Mouse (Mus musculus): ENCODE data around the gene Krtap24-1. TPM values are rescaled to one million over a fixed set of nuclear protein-coding genes. Genes with fewer than 3 reads are reported as not detected.
A peak's percentile ranks its signal among the peaks of the same experiment; 100 is the strongest.

Krtap24-1 gene
- not detected for total RNA-seq (2021)

- no peak for DNase-seq
- intact Hi-C loops (cut with DNase I): no loop called here
Measured at GRCm38 (mm10) chr16:88611922-88612321, at the start of gene Krtap24-1. Gene Krtap24-1 (minus strand): TSS chr16:88612279.

GRCm38 (mm10) chr16:88657426-88657825 lies 45.3 kb upstream of the Krtap24-1 start:
- intact Hi-C loops (cut with DNase I): no loop called here

GRCm38 (mm10) chr16:88651952-88652351 lies 39.9 kb upstream of the Krtap24-1 start:
- no peak for DNase-seq
- intact Hi-C loops (cut with DNase I): no loop called here

More at GRCm38 (mm10) chr16:88657426-88657825, 45.3 kb upstream of the Krtap24-1 start:
- peak; percentile 46 for DNase-seq

GRCm38 (mm10) chr16:88651082-88651481 lies 39.0 kb upstream of the Krtap24-1 start:
- intact Hi-C loops (cut with DNase I): no loop called here
- no peak for DNase-seq

GRCm38 (mm10) chr16:88647358-88647846 lies 35.3 kb upstream of the Krtap24-1 start, which contains the start of gene Krtap26-1:
Gene Krtap26-1 (minus strand): TSS chr16:88647796.
- no peak for DNase-seq
- intact Hi-C loops (cut with DNase I): no loop called here

GRCm38 (mm10) chr16:88646366-88647111 lies 34.5 kb upstream of the Krtap24-1 start:
- intact Hi-C loops (cut with DNase I): no loop called here
- DNase-seq: no peak

GRCm38 (mm10) chr16:88640053-88640452 lies 28.0 kb upstream of the Krtap24-1 start:
- no peak for DNase-seq
- intact Hi-C loops (cut with DNase I): no loop called here

- peak; percentile 32 for DNase-seq
- intact Hi-C loops (cut with DNase I): no loop called here
Measured at GRCm38 (mm10) chr16:88635142-88635541, 23.1 kb upstream of the Krtap24-1 start.

- no peak for DNase-seq
- intact Hi-C loops (cut with DNase I): no loop called here
Measured at GRCm38 (mm10) chr16:88631474-88631873, 19.4 kb upstream of the Krtap24-1 start.

- DNase-seq: no peak
- intact Hi-C loops (cut with DNase I): no loop called here
Measured at GRCm38 (mm10) chr16:88627566-88627965, 15.5 kb upstream of the Krtap24-1 start, which contains the start of gene 2310079G19Rik. Gene 2310079G19Rik (minus strand): TSS chr16:88627666.

- intact Hi-C loops (cut with DNase I): no loop called here
- DNase-seq: no peak
Measured at GRCm38 (mm10) chr16:88612712-88613111, 633 bp upstream of the Krtap24-1 start.

- intact Hi-C loops (cut with DNase I): no loop called here
- no peak for DNase-seq
Measured at GRCm38 (mm10) chr16:88604570-88604969, 7.5 kb downstream of the Krtap24-1 start.

GRCm38 (mm10) chr16:88602464-88602863 lies 9.6 kb downstream of the Krtap24-1 start:
- intact Hi-C loops (cut with DNase I): no loop called here

GRCm38 (mm10) chr16:88600303-88600702 lies 11.8 kb downstream of the Krtap24-1 start:
- intact Hi-C loops (cut with DNase I): no loop called here

More at GRCm38 (mm10) chr16:88602464-88602863, 9.6 kb downstream of the Krtap24-1 start:
- DNase-seq: no peak

GRCm38 (mm10) chr16:88599504-88600237 lies 12.4 kb downstream of the Krtap24-1 start:
- intact Hi-C loops (cut with DNase I): no loop called here

More at GRCm38 (mm10) chr16:88600303-88600702, 11.8 kb downstream of the Krtap24-1 start:
- no peak for DNase-seq

GRCm38 (mm10) chr16:88592758-88593157 lies 19.3 kb downstream of the Krtap24-1 start:
- intact Hi-C loops (cut with DNase I): no loop called here
- DNase-seq: no peak

More at GRCm38 (mm10) chr16:88599504-88600237, 12.4 kb downstream of the Krtap24-1 start:
- DNase-seq: no peak

- intact Hi-C loops (cut with DNase I): no loop called here
- no peak for DNase-seq
Measured at GRCm38 (mm10) chr16:88583338-88583737, 28.7 kb downstream of the Krtap24-1 start.

GRCm38 (mm10) chr16:88575885-88576679 lies 36.0 kb downstream of the Krtap24-1 start:
- DNase-seq: no peak
- intact Hi-C loops (cut with DNase I): no loop called here

- intact Hi-C loops (cut with DNase I): no loop called here
- no peak for DNase-seq
Measured at GRCm38 (mm10) chr16:88572904-88573404, 39.1 kb downstream of the Krtap24-1 start.

- DNase-seq: no peak
- intact Hi-C loops (cut with DNase I): no loop called here
Measured at GRCm38 (mm10) chr16:88570136-88570535, 41.9 kb downstream of the Krtap24-1 start.

Measured in left cerebral cortex, postnatal 4 days (tissue).